Mouse (Mus musculus) cerebellum, adult (tissue): Measurements from ENCODE around the gene Arid1a.
A peak's percentile ranks its signal among the peaks of the same experiment; 100 is the strongest.

Experiments used
- ATAC-seq: cut with Nextera tagmentation; 2 replicates; pipeline ENCODE4 v1.9.2; 2017; ENCODE audit warnings: mild to moderate bottlenecking, moderate library complexity, mixed read lengths; ENCODE audit not compliant: insufficient number of reproducible peaks, low FRiP score, low TSS enrichment

Gene Arid1a

GRCm38 (mm10) chr4:133735282-133735681 is 21.3 kb downstream of the Arid1a start:
- ATAC-seq: no peak

GRCm38 (mm10) chr4:133730122-133730521 is 26.4 kb downstream of the Arid1a start:
- ATAC-seq: no peak

GRCm38 (mm10) chr4:133729541-133730093 is 27.0 kb downstream of the Arid1a start:
- ATAC-seq: peak; percentile 76; the same call in 1 of the 2 replicates

- ATAC-seq: no peak
Measured at GRCm38 (mm10) chr4:133729007-133729406, 27.6 kb downstream of the Arid1a start.

- ATAC-seq: no peak
Measured at GRCm38 (mm10) chr4:133728256-133728655, 28.3 kb downstream of the Arid1a start.

- ATAC-seq: no peak
Measured at GRCm38 (mm10) chr4:133725706-133726105, 30.9 kb downstream of the Arid1a start.

- no peak for ATAC-seq
Measured at GRCm38 (mm10) chr4:133719791-133720190, 36.8 kb downstream of the Arid1a start.

- ATAC-seq: no peak
Measured at GRCm38 (mm10) chr4:133712755-133713154, 43.8 kb downstream of the Arid1a start.

GRCm38 (mm10) chr4:133711307-133712076 is 45.1 kb downstream of the Arid1a start:
- peak; percentile 75; the same call in 1 of the 2 replicates for ATAC-seq

GRCm38 (mm10) chr4:133709395-133709794 is 47.2 kb downstream of the Arid1a start:
- ATAC-seq: no peak

GRCm38 (mm10) chr4:133707464-133707863 is 49.1 kb downstream of the Arid1a start:
- ATAC-seq: no peak

- ATAC-seq: peak; percentile 80; the same call in 1 of the 2 replicates
Measured at GRCm38 (mm10) chr4:133706956-133707355, 49.6 kb downstream of the Arid1a start.

GRCm38 (mm10) chr4:133705062-133705461 is 51.5 kb downstream of the Arid1a start:
- no peak for ATAC-seq

- ATAC-seq: no peak
Measured at GRCm38 (mm10) chr4:133700905-133701368, 55.6 kb downstream of the Arid1a start.

- no peak for ATAC-seq
Measured at GRCm38 (mm10) chr4:133695363-133695762, 61.2 kb downstream of the Arid1a start.

- no peak for ATAC-seq
Measured at GRCm38 (mm10) chr4:133690252-133690651, 66.3 kb downstream of the Arid1a start.

- ATAC-seq: no peak
Measured at GRCm38 (mm10) chr4:133688417-133689067, 68.0 kb downstream of the Arid1a start.

- no peak for ATAC-seq
Measured at GRCm38 (mm10) chr4:133687126-133687525, 69.4 kb downstream of the Arid1a start.

GRCm38 (mm10) chr4:133686512-133686911 is 70.1 kb downstream of the Arid1a start:
- no peak for ATAC-seq

- ATAC-seq: no peak
Measured at GRCm38 (mm10) chr4:133680206-133680786, 76.3 kb downstream of the Arid1a start.

GRCm38 (mm10) chr4:133679629-133680028 is 76.9 kb downstream of the Arid1a start:
- ATAC-seq: no peak
